Mouse (Mus musculus) stomach, postnatal 0 days (tissue): ENCODE measurements around the gene Cnot8.

Source experiments
- CTCF ChIP-seq: IDR thresholded peaks from 2 replicates; pipeline ENCODE4 v1.5.1; 2016; ENCODE audit warnings: antibody characterized with exemption, low read depth, mild to moderate bottlenecking, moderate library complexity
- EP300 ChIP-seq: optimal IDR thresholded peaks from 2 replicates; pipeline ENCODE3; 2016; ENCODE audit warnings: antibody characterized with exemption

GRCm38 (mm10) chr11:58155458-58155857 lies 51.5 kb downstream of the Cnot8 start:
- TF ChIP-seq EP300 (no peak), CTCF (no peak)
